Mouse (Mus musculus) forebrain, embryonic 11.5 days (tissue): ENCODE results near the gene Scrg1. TPM values are rescaled to one million over a fixed set of nuclear protein-coding genes. Genes with fewer than 3 reads are reported as not detected.
"Not testable (repeated sequence)": the region's sequence is repeated elsewhere in the genome, so short reads cannot be mapped to it uniquely, and the experiment has no call there.

Experiments
- ATAC-seq: fragments of 200-750 bp; cut with Nextera tagmentation; replicated peaks from 2 replicates; pipeline ENCODE4 v1.8.0; 2017; ENCODE audit warnings: moderate TSS enrichment; ENCODE audit not compliant: low FRiP score
- DNase-seq: peaks from one replicate; pipeline ENCODE4 v3.0.0-alpha.2; 2017; ENCODE audit warnings: low spot score
- H3K27ac ChIP-seq: fragments of 300-500 bp; sonication (generic); 2 replicates; pipeline ENCODE4 v1.5.1; 2014; ENCODE audit warnings: low read depth, low read length
- H3K27me3 ChIP-seq: fragments of 300-500 bp; sonication (generic); 2 replicates; pipeline ENCODE4 v1.6.1; 2014; ENCODE audit warnings: mild to moderate bottlenecking, low read length, mixed read lengths; ENCODE audit not compliant: control insufficient read depth, insufficient read depth
- H3K36me3 ChIP-seq: fragments of 300-500 bp; sonication (generic); 2 replicates; pipeline ENCODE4 v1.6.1; 2014; ENCODE audit warnings: mild to moderate bottlenecking, low read length, moderate library complexity, mixed read lengths; ENCODE audit not compliant: control insufficient read depth, insufficient read depth
- H3K4me1 ChIP-seq: fragments of 300-500 bp; sonication (generic); replicated peaks from 2 replicates; pipeline ENCODE4 v1.6.1; 2014; ENCODE audit warnings: low read length, mixed read lengths; ENCODE audit not compliant: control insufficient read depth, insufficient read depth
- H3K4me2 ChIP-seq: fragments of 300-500 bp; sonication (generic); 2 replicates; pipeline ENCODE4 v1.6.1; 2014; ENCODE audit warnings: low read depth, mild to moderate bottlenecking, low read length, moderate library complexity, mixed read lengths; ENCODE audit not compliant: severe bottlenecking
- H3K4me3 ChIP-seq: fragments of 300-500 bp; sonication (generic); 2 replicates; pipeline ENCODE4 v1.5.1; 2014; ENCODE audit warnings: low read depth, low read length
- H3K9ac ChIP-seq: fragments of 300-500 bp; sonication (generic); 2 replicates; pipeline ENCODE4 v1.6.1; 2014; ENCODE audit warnings: low read length
- H3K9me3 ChIP-seq: fragments of 300-500 bp; sonication (generic); 2 replicates; pipeline ENCODE4 v1.6.1; 2016; ENCODE audit warnings: low read length, mixed read lengths; ENCODE audit not compliant: control insufficient read depth
- WGBS: fragments of 180-500 bp; shearing (Covaris S2); extraction: QIAGEN DNeasy Blood & Tissue Kit; methylation state at CpG from one replicate; pipeline ENCODE4 v1.1.7; 2014; 5-methylcytosine and 5-hydroxymethylcytosine counted together
- polyA plus RNA-seq: library from polyadenylated mRNA; unstranded; fragments of >200 nt; fragmentation: Nextera tagmentation; extraction: Ambion mirVana; gene quantifications from 2 replicates; pipeline ENCODE4 v1.2.1, GENCODE M21; 2014

The Scrg1 gene
- polyA plus RNA-seq, 1 experiment from 2014 or later = not detected

DNA sequence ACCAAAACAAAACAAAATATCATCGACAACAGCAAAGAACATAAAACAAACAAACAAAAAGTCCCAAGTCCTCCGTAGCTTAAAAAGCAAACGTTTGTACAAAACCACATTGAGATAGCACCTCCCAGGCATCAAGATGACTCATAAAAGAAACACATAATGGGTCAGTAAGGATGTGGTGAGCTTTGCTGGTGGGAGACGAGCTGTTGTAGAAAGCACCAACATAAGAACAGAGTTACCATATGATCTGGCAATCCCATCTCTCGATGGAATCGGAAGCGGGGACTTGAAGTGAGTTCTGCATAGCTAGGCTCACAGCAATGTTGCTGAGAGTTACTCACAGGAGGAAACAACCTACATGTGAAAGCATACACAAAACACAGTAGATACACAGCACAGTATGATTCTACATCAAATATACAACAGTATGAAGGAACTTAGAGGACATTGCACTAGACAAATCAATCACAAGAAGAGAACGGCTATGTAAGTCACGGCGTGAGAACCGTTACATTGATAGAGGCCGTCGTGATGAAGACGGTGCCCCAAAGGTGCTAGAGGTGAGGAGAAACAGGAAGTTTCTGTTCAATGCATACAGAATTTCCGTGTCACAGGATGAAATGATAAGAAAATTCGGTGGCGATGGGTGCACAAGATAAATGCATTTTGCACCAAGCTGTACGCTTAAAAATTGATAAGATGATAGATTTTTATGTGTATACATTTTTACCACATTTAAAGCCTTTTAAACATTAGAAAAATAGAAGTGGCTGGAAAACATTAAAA, 27.9 kb upstream of the Scrg1 start:
- Histone ChIP-seq H3K9ac (no peak overlapping the region), H3K27ac (no peak overlapping the region), H3K4me3 (no peak overlapping the region), H3K4me1 (no peaks in the 10 kb centered on the region; the same call in 1 of the 2 replicates), H3K27me3 (no peaks in the 10 kb centered on the region), H3K4me2 (no peak overlapping the region), H3K36me3 (no peaks in the 10 kb centered on the region), H3K9me3 (no peaks in the 10 kb centered on the region)
- DNase-seq (no peak), ATAC-seq (no peak)
- WGBS = 71% methylated on average over 18 of the region's 18 CpGs

DNA sequence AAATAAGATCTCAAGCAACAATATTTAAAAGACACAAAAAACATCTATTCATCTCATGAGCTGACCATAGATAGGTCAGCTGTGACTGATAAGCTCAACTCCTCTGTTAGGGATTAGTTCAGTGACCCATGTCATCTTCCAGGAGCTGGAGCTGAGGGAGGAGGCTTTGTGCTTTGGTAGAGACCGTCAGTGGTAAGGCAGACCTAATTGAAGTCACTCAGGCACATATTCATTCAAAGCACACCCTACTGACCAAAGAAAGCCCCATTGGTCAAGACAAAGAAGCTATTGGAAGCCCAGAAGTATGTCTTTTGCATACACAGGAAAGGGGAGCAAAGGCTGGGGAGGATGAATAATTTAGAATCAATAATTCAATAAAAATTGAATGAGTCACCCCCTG, 27.2 kb upstream of the Scrg1 start:
- 0% methylated on average over 1 of the region's 1 CpGs for WGBS
- Histone ChIP-seq H3K4me2 (no peak overlapping the region), H3K4me1 (no peaks in the 10 kb centered on the region; the same call in 1 of the 2 replicates), H3K27ac (no peak overlapping the region), H3K27me3 (no peaks in the 10 kb centered on the region), H3K4me3 (no peak overlapping the region), H3K9ac (no peak overlapping the region), H3K36me3 (no peaks in the 10 kb centered on the region), H3K9me3 (no peaks in the 10 kb centered on the region)
- DNase-seq (no peak), ATAC-seq (peak; percentile 55; the same call in 1 of the 2 replicates)

GRCm38 (mm10) chr8:57429166-57429887, 26.4 kb upstream of the Scrg1 start:
- 33% methylated on average over 18 of the region's 18 CpGs for WGBS
- Histone ChIP-seq H3K36me3 (no peaks in the 10 kb centered on the region), H3K4me2 (no peak overlapping the region), H3K9me3 (no peaks in the 10 kb centered on the region), H3K27me3 (no peaks in the 10 kb centered on the region), H3K9ac (no peak overlapping the region), H3K4me3 (no peak overlapping the region), H3K4me1 (no peaks in the 10 kb centered on the region; the same call in 1 of the 2 replicates), H3K27ac (no peak overlapping the region)
- DNase-seq (peak; percentile 76), ATAC-seq (peak; percentile 55)

DNA sequence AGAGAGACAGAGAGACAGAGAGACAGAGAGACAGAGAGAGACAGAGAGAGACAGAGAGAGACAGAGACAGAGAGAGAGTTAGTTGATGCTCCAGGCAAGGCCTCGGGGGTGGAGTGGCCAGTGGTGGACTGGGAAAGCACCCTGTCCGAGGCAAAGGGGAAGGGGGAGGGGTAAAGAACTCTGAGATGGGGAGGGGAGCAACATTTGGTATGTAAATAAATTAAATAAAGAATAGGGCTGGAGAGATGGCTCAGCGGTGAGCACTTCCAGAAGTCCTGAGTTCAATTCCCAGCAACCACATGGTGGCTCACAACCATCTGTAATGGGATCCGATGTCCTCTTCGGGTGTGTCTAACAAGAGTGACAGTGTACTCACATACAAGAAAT, 25.8 kb upstream of the Scrg1 start:
- not testable (repeated sequence) for ATAC-seq, H3K36me3 ChIP-seq, H3K4me3 ChIP-seq, H3K27me3 ChIP-seq, H3K4me1 ChIP-seq, H3K9ac ChIP-seq, DNase-seq, H3K4me2 ChIP-seq, H3K9me3 ChIP-seq, H3K27ac ChIP-seq
- 71% methylated on average over 5 of the region's 5 CpGs for WGBS

DNA sequence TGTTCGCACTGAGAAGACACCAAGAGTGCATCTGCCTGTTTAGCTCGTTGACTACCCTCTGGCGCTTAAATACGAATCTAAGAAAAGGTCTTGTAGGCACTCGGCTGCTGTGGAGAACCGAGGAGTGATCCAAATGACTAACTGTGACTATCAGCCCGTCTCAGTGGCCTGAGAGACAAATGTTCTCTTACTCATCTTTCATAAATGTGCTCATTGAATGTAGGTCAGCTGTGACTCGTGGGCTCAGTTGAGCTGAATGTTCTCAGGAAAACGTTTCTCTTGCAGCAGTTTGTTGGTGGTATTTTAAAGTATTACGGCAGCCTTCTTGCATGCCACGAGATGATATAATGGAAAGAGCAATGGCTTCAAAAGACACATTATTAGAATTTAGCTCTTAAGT, 24.8 kb upstream of the Scrg1 start:
- Histone ChIP-seq H3K27me3 (no peaks in the 10 kb centered on the region), H3K4me3 (no peak overlapping the region), H3K36me3 (no peaks in the 10 kb centered on the region), H3K9me3 (no peaks in the 10 kb centered on the region), H3K4me1 (no peaks in the 10 kb centered on the region; the same call in 1 of the 2 replicates), H3K4me2 (no peak overlapping the region), H3K27ac (no peak overlapping the region), H3K9ac (no peak overlapping the region)
- ATAC-seq (no peak), DNase-seq (no peak)
- 88% methylated on average over 11 of the region's 11 CpGs for WGBS

DNA sequence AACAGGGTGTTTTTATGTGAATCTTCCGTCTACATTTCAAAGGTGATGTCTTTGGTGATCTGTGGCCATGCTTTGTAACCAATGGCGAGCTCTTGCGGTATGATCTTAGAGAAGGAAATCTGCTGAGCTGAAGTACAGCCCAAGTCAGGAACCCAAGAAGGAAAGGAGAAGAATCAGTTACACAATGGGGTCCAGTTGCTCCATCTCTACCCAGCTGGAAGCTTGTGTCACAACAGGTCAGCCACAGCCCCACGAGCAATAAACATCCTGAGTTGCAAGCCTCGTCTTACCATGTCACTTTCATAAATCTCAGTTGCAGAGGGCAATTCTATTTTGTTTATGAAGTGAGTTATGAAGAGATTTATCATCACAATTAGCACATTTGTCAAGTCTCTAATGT, 22.9 kb upstream of the Scrg1 start:
- Histone ChIP-seq H3K4me3 (no peak overlapping the region), H3K27ac (no peak overlapping the region), H3K4me2 (no peak overlapping the region), H3K36me3 (no peaks in the 10 kb centered on the region), H3K9me3 (no peaks in the 10 kb centered on the region), H3K9ac (no peak overlapping the region), H3K27me3 (no peaks in the 10 kb centered on the region), H3K4me1 (no peaks in the 10 kb centered on the region; the same call in 1 of the 2 replicates)
- whole genome bisulfite sequencing = 94% methylated on average over 5 of the region's 5 CpGs
- no peak for ATAC-seq
- no peak for DNase-seq

- H3K4me2 ChIP-seq = no peak overlapping the region
- no peaks in the 10 kb centered on the region for H3K4me1 ChIP-seq
- H3K27me3 ChIP-seq = no peaks in the 10 kb centered on the region
- H3K4me3 ChIP-seq = no peak overlapping the region
- 68% methylated on average over 18 of the region's 18 CpGs for WGBS
- H3K36me3 ChIP-seq = no peaks in the 10 kb centered on the region
- DNase-seq (no peak), ATAC-seq (no peak)
- no peak overlapping the region for H3K9ac ChIP-seq
- H3K9me3 ChIP-seq = no peaks in the 10 kb centered on the region
- no peak overlapping the region for H3K27ac ChIP-seq
Observed at GRCm38 (mm10) chr8:57435768-57436436, 19.8 kb upstream of the Scrg1 start.

- no peaks in the 10 kb centered on the region for H3K27me3 ChIP-seq
- no peak overlapping the region for H3K27ac ChIP-seq
- 89% methylated on average over 9 of the region's 9 CpGs for WGBS
- ATAC-seq (no peak), DNase-seq (no peak)
- no peak overlapping the region for H3K4me2 ChIP-seq
- H3K4me3 ChIP-seq = no peak overlapping the region
- no peaks in the 10 kb centered on the region for H3K4me1 ChIP-seq
- no peaks in the 10 kb centered on the region for H3K9me3 ChIP-seq
- H3K36me3 ChIP-seq = no peaks in the 10 kb centered on the region
- no peak overlapping the region for H3K9ac ChIP-seq
Observed at GRCm38 (mm10) chr8:57436437-57436796, 19.3 kb upstream of the Scrg1 start.
